Mouse (Mus musculus): ENCODE results near the gene Nlrp3. TPM values are rescaled to one million over a fixed set of nuclear protein-coding genes. Genes with fewer than 3 reads are reported as not detected.
A peak's percentile ranks its signal among the peaks of the same experiment; 100 is the strongest.

Gene Nlrp3
- total RNA-seq (2021) = under 1 TPM; 0.19 to 0.64 TPM

DNA sequence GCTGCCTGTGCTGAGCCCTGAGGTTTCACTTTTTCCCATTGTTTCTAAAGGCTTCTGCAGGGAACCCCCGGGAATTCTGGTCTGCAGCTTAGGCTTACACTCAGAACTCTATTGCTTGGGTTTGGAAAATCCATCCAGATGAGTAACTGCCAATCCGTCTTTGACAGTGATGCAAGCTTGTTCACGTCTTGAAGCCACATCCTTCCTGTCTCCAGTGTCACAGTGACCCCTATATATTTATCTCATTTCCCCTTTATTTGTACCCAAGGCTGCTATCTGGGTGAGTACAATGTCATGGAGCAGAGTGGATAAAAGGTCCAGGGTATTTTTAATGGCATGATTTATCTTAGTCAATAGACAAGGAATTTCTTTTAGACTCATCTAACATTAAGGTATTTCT lies at the start of gene Nlrp3:
TSS of gene Nlrp3 (plus strand) at position 245 of the 400 bp plus-strand sequence.
- intact Hi-C loops (cut with DNase I) = no loop called here
- DNase-seq = no peak

DNA sequence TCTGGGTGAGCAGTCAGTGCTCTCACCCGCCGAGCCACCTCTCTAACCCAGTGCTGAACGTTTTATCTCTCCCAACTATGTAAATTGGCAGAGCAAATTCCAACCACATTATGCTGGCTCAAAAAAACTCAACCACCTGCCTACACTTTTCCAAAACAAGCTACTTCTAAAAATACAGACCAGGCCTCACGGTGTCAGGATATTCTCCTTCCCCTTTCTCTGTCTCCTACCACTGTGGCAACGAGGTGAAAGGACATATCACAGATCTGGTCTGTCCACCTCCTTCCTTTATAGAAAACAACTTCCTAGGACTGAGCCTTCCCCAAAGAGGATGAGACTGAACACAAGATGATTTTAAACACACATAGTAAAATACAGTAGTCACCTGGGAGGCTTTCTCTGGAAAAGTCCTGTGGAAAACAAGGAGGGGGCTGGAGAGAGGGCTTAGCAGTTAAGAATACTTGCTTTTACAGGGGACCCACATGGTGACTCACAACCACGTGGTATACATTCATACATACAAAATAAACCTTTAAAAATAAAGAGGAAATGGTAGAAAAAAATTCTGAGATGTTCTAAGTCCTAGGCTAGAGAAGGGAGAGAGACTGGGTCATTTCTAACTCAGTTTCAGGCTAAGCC lies 44.6 kb upstream of the Nlrp3 start:
- intact Hi-C loops (cut with DNase I) = no loop called here
- no peak for DNase-seq

DNA sequence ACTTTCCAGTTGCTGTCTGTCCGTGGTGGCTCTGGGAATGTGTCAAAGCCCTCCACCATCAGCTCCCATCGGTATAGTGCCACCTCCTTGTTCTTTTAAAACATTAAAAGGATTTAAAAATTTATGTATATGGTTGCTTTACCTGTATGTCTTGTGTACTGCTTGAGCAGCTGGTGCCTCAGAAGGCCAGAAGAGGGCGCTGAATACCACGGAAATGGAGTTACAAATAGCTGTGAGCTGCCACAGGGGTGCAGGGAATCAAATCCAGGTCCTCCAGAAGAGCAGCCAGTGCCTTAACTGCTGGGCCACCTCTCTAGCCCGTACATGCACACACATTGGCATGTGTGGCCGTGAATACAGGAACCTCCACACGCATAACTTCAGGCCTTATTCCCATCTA lies 43.6 kb upstream of the Nlrp3 start:
- intact Hi-C loops (cut with DNase I) = no loop called here
- DNase-seq = no peak

GRCm38 (mm10) chr11:59501978-59502700 lies 39.2 kb upstream of the Nlrp3 start:
- DNase-seq = no peak
- intact Hi-C loops (cut with DNase I) = no loop called here

GRCm38 (mm10) chr11:59505351-59505838 lies 36.0 kb upstream of the Nlrp3 start:
- peak; percentile 58 to 62 for DNase-seq

DNA sequence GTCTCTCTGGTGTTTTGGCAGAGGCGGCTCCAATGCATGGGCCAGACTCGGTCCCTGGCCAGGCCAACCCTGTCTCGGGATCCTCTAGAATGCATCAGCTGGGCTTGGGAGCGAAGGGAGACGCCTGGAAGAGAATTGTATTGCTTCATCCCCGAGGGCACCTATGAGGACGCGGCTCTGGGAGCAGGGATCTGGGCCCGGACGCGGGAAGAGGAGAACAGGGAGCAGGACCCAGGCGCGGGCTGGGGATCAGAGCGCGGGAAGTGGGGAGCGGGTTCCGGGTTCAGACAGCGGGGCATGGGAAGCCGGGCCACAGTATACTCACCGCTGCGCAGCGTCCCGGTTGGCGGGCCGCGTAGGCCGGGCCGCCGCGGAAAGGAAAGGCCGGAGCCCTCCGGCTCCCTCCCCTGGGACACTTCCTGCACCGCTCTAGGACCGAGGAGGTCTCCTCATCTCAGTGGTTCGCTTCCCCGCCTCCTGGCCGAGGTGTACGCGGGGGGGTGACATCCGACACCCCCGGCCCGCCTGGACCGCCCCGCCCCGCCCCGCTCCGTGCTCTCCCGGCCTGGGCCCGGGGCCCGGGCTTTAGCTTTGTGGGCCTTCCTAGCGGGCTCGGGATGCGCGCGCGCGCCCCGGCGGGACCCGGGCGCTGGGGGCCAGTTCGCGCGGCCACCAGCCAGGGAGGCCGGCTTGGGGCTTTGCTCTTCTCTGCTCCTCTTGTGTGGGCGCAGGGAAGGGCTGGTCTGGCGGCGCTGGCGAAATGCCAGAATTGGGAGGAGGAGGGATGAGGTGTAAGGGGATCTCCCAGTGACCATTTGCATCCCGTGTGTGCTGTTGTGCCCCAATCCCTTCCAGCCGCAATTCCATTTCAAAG lies 35.3 kb upstream of the Nlrp3 start:
- intact Hi-C loops (cut with DNase I) = no loop called here
- DNase-seq = peak; percentile 93 to 94

More at GRCm38 (mm10) chr11:59505351-59505838, 36.0 kb upstream of the Nlrp3 start:
- intact Hi-C loops (cut with DNase I) = no loop called here

DNA sequence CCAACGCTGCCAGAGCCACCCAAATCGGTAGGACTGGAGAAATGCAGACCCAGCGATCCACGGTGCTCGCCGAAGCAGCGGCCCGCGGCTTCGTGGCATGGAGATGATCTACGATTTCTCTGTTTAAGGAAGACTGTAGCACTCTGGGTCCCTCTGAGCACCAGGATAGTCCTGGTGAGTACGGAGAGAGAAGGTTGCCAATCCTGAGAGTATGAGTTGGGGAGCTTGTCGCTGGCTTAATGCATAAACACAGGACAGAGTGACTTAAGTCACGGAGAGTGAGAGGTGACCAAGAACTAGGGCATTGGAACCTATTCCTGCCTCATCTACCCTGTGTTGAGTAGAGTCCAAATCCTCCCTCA lies 34.7 kb upstream of the Nlrp3 start:
- intact Hi-C loops (cut with DNase I) = no loop called here
- DNase-seq = no peak

DNA sequence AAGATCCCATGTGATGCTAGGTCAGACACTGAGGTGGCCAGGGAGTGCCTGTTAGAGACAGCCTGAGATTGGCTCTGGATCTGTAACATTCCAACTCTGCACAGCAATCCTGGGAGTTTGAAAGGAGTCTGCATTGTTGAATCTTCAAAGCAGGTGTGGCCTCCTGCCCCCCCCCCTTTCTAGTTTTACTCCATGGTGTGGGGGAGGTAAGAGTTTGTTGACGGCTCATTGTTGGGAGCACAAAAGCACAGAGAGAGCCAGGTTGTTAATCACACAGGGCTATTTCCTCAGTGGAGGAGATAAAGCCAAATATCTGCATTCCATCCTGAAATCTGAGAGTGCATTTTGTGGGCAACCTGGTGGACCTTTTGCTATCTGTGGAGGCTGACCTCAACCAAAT lies 29.8 kb upstream of the Nlrp3 start:
- intact Hi-C loops (cut with DNase I) = no loop called here
- DNase-seq = no peak

- intact Hi-C loops (cut with DNase I) = no loop called here
- no peak for DNase-seq
Observed at GRCm38 (mm10) chr11:59512733-59513132, 28.6 kb upstream of the Nlrp3 start.

- intact Hi-C loops (cut with DNase I) = no loop called here
- no peak for DNase-seq
Observed at GRCm38 (mm10) chr11:59513556-59513955, 27.8 kb upstream of the Nlrp3 start.

- DNase-seq = peak; percentile 30 to 41
- intact Hi-C loops (cut with DNase I) = no loop called here
Observed at GRCm38 (mm10) chr11:59514381-59514780, 27.0 kb upstream of the Nlrp3 start.

- no peak for DNase-seq
- intact Hi-C loops (cut with DNase I) = no loop called here
Observed at GRCm38 (mm10) chr11:59514789-59515188, 26.6 kb upstream of the Nlrp3 start.

DNA sequence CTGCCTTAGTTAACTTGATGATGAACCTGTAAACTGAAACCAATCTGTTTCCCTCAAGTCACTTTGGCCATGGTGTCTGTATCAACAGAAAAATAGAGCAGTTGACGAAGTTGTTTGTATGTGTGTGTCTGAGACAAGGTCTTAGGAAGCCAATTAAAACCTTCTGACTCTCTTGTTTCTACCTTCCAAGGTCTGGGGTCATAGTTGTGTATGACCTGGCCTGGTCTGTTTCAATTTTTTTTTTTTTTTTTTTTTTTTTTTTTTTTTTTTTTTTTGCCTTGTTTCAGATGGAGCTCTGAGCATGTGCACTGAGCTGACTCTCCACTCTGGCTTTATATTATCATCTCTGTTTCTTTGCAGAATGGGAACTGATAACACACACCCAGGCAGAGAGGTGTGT lies 23.9 kb upstream of the Nlrp3 start:
- DNase-seq = no peak
- intact Hi-C loops (cut with DNase I) = no loop called here

- intact Hi-C loops (cut with DNase I) = no loop called here
- peak in 1 of 2 experiments; percentile 24 for DNase-seq
Observed at GRCm38 (mm10) chr11:59518226-59518625, 23.1 kb upstream of the Nlrp3 start.

DNA sequence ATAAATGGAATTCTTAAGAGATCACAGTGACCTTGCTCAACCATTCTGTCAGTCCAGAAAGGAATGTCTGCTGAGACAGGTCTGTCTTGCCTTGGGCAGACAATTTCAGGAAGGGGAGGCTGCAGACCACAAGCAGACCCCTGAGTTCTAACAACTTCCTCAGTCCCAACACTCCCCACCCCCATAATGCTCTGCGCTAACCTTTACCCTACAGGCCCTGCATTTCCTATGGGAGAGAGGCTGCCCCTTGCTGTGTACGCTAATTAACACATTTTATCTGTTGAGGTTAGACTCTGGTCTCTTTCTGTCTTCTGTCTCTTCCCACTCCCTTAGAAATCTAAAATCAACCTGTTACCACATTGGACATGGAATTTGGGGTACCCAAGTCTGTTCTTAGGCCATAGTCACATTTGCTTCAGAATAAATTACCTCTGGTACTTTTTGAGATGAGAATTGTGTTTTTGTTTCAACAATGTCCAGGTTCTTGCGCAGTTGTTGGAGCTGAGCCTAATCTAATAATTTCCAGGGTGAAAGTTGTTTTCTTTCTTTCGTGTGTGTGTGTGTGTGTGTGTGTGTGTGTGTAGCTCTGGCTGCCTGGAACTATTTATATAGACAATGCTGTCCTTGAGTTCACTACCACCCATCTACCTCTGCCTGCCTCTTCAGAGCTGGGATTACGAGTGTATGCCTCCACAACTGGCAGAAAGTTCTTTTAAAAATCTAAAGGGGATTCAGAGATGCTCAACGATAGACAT lies 21.4 kb upstream of the Nlrp3 start:
- no peak for DNase-seq
- intact Hi-C loops (cut with DNase I) = loop anchor here (10.0 kb wide), 1 partner anchor 225 kb away; no protein-coding TSS in a partner anchor

GRCm38 (mm10) chr11:59524150-59524549 lies 17.2 kb upstream of the Nlrp3 start:
- intact Hi-C loops (cut with DNase I) = loop anchor here (10.0 kb wide), 1 partner anchor 221 kb away; no protein-coding TSS in a partner anchor
- no peak for DNase-seq

GRCm38 (mm10) chr11:59525237-59525636 lies 16.1 kb upstream of the Nlrp3 start:
- peak; percentile 84 to 89 for DNase-seq
- intact Hi-C loops (cut with DNase I) = loop anchor here (1.0 to 10.0 kb wide), 3 partner anchors 44 to 220 kb away; no protein-coding TSS in a partner anchor

GRCm38 (mm10) chr11:59526472-59527080 lies 14.8 kb upstream of the Nlrp3 start, which contains the start of gene Zkscan17:
TSS of gene Zkscan17 (minus strand) at chr11:59526751.
- peak; percentile 24 to 58 for DNase-seq
- intact Hi-C loops (cut with DNase I) = loop anchor here (10.0 kb wide), 1 partner anchor 218 kb away; no protein-coding TSS in a partner anchor

- intact Hi-C loops (cut with DNase I) = no loop called here
- DNase-seq = no peak
Observed at GRCm38 (mm10) chr11:59530221-59530620, 11.1 kb upstream of the Nlrp3 start.

Measured in heart, postnatal 10 days (tissue).